Mouse (Mus musculus) skeletal muscle tissue, adult 2 months (tissue): ENCODE measurements around the gene Tspan31.

ENCODE experiments used
- DNase-seq: peaks from one replicate; pipeline ENCODE4 v3.0.0-alpha.2; 2012; ENCODE audit warnings: low read depth, low spot score

The Tspan31 gene

DNA sequence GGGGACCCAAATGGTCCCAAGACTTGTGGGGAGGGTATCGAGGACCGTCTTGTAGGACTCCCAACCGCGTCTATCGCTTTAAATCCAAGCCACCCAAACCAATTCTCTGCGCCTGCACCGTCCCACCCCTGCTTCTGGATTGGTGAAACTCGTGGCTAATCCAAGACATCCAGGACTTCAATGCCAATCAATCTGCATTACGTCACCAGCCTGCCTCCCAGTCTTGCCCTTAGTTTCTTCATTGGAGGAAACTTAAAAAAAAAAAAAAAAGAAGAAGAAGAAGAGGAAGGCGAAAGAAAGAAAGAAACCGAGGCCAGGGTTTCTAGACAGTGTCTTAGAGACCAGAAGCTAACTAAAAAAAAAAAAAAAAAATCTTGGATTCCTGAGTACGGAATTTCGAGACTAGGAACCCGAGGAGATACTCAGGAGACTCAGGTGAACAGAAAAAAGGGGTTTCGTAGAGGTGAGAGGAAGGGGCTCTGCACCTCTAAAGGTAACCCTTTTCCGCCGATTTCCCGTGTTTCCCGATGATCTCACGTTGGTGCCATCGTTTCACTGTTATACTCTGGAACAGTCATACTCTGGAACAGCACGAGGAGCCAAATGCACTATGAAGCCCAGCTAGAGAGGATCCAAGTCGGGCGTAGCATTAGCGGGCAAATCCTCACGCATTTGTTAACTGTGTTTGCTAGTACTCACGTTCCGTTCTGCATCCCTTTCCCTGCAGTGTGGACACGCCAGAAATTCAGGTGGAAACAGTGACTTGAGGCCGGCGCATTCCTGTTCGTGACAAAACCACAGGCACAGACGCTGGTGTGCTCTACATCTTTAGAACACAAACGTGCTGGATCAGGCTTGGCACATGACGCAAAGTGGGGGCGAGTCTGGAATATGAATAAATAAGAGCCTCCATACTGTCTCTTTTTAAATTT is at the start of gene Tspan31:
Gene Tspan31, minus strand, starts transcription at position 75 of the 932 bp plus-strand sequence.
- peak; percentile 96 for DNase-seq

DNA sequence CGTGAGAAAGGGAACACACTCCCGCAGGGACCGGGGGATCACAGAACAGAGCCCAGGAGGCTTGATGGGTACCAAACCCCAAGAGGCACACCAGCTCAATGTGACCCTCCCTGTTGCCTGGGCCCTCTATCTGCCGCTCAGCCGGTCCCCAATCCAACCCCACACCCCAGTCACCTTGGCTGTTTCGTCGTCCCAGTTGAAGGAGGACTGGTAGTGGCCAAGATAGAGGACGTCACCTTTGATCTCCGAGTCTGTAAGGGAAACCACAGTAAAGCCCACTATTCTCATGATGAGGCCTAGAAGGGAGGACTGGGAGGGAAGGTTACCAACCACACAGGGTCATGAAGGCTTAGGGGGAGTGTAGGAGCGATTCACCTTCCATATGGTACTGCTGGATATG is 49.2 kb upstream of the Tspan31 start:
- no peak for DNase-seq

DNA sequence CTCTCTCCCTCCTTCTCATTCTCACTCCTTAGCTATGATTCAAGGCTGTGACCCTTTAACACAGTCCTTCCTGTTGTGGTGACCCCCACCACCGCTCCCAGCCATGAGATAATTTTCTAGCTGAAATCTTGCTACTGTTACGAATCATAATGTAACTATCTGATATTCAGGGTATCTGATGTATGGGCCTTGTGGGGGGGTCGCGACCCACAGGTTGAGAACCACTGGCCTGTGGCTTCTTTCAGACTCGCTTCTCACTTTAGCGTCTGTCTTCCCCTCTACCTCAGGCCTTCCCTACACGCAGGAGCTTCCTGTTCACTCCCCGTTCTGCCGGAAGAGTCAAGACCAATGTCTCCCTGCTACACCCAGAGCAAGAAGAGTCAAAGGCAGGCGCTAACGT is 48.4 kb upstream of the Tspan31 start:
- DNase-seq = no peak

DNA sequence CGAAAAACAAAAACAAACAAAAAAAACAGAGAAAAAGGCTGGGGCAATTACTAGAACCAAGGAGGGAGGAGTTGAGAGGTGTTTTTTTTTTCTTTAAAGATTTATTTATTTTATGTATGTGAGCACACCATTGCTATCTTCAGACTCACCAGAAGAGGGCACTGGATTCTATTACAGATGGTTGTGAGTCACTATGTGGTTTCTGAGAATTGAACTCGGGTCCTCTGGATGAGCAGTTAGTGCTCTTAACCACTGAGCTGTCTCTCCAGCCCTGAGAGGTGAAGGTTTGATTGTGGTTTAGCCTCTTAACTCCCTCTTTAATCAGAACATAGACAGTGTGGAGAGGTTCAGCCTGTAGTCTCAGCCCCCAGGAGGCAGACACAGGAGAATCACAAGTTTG is 45.0 kb upstream of the Tspan31 start:
- DNase-seq = no peak

DNA sequence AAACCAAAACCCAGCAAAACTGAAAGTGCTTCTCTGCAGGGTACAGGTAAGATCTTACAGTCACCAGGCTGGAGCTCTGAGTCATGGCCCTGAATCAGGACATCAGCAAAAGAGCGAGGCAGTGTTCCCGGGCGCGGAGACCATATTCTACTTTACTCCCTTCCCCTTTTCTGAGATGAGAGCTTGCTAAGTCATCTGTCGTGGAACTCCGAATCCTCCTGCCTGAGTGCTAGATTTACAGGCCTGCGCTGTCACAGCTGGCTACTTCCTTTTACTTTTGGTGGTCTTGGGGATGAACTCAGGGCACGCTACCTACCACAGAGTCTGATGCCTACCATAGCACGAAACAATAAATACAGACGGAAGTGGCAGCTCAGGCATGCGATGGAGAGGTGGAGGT is 44.3 kb upstream of the Tspan31 start:
- no peak for DNase-seq

DNA sequence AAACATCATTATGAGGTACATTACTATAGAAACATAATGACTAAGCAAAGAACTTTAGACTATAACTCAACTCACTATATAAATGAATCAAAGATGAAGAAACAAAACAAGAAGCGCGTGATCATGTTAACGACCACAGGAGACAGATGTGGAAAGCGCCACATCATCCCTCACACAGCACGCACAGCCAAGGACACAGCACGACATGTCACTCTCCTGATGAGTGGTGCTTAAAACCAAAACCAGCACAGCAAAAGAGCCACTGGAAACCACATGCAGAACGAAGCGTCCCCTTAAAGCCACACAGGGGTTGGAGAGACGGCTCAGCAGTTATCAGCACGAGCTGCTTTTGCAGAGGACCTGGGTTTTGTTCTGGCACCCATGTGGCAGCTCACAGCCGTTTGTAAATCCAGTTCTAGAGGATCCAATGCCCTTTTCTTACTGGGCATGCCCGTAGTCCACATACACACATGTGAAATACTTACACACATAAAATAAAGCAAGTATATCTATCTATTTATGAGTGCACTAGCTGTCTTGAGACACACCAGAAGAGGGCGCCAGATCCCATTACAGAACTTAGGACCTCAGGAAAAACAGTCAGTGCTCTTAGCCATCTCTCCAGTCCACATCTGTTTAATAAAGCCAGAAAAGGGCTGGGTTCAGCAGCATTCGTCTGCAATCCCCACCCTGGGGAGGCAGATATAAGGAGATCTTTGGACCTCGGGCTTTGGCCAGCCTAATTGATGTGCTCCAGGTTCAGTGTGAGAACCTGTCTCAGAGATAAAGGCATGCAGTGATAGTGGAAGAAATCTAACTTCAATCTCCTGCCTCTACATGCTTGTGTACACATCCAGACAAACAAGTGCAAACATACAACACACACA is 41.2 kb upstream of the Tspan31 start:
- DNase-seq = no peak

DNA sequence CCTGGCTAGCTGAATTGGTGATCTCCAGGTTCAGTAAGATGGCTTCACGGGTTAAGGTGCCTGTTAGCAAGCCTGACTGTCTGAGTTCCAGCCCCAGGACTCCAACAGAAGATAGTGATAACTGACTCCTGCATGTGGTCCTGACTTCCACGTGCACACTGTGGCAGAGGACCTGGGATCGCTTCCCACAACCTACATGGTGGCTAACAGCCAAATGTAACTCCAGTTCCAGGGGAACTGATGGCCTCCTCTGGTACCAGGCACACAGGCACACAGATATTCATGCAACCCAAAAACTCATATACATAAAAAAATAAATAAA is 38.2 kb upstream of the Tspan31 start:
- DNase-seq = no peak

DNA sequence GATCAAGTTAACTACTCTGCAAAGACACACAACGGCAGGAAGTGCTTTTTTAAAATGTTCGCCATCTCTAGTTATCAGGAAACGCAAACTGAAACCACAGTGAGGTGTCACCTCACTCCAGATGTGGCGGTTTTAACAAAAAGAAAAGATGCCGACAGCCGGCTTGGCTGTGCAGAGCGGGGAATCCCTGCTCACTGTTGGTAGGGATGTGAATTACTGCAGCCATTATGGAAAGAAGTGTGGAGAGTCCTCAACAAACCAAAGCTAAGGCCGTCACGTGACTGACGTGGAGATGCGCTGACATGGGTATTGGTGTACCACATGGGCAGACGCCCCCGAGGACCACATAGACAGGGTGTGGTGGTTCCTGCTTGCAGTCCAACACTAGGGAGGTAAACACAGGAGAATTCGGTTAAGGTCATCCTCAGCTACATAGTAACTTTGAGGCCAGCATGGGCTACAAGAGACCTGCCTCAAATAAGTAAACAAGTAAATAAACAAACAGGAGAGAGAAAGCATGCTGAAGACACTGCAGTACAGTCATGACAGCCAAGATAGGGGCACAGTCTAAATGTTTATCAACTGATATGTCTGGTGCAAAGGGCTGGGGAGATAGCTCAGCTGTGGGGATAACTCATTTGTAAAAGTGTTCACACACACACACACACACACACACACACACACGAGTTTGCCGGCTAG is 37.6 kb upstream of the Tspan31 start:
- DNase-seq = no peak

DNA sequence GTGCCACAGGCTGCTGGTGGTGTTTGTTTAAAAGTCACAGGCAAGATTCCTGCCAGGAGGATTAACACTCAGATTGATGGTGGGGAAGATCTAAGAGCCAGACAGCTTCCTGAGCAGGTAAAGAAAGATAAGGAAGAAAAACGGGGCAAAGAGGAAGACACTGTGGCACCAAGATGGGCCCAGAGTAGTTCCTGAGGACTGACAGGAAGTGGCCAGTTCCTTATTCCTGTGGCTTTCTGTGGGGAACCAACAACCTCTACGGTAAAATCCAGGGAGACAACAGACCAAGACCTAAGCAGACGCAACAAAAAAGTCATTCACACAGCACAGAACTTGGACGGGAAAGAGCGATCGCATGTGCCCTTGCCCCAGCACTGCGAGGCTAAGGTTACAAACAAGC is 33.6 kb upstream of the Tspan31 start:
- DNase-seq = no peak

DNA sequence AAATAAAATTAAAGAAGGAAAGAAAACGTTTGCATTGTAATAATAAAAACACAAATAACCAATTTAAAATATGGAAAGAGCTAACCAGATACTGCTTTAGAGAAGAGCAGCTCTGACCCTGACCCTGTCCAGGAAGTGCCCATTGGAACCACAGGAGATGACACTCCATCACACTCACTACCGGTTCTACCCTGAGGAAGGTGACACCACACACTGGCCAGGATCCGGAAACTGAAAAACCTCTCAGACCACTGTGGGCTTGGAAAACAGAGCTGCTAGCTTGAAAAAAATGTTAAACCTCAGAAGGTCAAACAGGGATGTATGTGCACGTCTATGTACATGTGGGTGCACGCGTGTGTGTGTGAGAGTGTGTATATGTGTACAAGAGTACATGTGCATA is 31.1 kb upstream of the Tspan31 start:
- DNase-seq = no peak

DNA sequence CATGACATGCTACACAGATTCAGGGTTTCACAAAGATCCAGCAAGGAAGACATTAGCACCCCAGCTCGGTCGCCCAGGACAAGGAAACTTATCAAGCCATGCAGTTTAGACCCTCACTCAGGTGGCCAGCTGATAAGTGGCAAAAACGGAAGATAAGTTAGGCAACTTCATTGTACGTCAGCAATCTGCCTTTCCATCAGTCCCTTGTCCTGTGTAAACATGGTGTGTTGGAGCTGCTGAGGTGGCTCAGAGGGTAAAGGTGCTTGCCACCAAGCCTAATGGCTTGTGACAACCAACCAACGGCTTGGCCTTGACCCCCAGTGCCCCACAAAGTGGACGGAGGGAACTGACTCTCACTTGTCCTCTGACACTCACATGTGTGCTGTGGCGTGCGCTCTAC is 30.4 kb upstream of the Tspan31 start:
- DNase-seq = no peak

DNA sequence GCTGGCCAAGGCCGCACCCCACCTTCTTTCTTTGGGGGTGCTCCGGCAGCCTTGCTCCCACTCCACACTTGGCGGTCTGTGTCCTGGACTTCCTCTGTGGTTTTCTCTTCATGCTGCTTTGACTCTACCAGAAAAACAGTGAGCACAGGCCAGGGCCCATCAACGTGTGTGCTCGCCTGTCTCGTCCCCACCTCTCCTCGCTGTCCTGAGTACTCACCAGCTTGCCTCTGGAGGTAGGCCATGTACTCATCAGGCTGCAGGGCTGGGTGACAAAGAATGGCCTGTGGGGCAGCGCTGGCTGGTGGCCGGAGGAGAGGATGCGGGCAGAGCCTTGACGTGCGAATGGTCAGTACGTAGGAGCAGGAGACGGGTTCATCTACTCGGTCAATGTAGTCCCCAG is 29.8 kb upstream of the Tspan31 start:
- DNase-seq = no peak

DNA sequence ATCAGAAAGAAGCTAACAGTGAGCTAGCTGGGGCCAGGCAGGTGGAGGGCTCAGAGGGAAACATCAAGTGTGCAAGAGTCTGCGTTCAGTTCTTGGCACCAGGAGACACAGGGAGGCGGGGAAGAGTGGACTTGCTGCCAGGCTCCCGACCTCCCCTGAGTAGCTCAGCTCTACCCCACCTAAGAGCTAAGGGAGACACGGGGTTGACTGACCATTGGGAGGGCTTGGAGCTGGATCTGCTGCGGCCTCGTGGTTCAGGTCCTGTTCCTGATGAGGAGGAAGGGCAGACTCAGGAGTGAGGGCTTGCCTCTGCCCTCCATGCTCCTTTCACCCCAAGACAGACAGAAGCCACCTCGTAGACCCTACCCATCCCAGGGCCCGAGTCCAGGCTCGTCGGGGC is 29.1 kb upstream of the Tspan31 start:
- DNase-seq = no peak

DNA sequence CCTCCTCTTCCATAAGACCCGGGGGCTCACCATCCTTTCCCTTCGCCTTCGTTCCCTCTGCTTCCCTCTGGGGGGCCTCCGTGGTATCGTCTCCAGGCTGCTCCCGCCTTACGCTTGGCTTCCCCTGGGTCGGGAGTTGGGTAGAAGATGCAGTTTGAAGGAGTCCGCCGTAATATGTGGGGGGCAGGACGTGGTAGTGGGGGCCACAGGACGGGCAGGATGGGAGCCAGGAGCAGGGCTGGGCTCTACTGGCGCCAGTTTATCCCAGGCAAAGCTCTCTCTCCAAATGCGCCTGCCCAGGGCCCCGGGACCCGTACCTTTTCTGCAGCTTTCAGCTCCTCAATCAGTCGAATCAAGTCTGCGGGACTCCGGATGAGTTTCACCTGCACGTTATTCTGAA is 28.4 kb upstream of the Tspan31 start:
- no peak for DNase-seq

DNA sequence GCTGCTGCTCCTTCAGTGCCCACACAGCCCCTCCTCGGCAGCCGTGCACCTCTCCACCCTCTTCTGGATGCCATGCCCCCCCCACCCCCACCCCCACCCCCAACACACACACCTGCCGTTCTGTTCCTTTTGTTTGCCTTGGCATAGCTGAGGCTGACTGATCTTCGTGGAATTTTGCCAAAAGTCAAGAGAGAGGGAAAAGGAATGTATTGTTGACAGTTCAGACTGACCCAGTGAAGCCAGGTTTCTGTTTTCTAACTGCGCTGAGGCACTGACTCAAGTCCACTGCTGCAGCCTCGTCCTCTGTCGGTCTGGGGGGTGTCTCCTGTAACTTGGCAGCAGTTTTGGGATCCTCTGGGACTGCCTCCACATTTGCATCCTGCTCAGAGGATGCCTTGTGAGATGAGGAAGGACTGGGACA is 24.3 kb upstream of the Tspan31 start:
- no peak for DNase-seq

DNA sequence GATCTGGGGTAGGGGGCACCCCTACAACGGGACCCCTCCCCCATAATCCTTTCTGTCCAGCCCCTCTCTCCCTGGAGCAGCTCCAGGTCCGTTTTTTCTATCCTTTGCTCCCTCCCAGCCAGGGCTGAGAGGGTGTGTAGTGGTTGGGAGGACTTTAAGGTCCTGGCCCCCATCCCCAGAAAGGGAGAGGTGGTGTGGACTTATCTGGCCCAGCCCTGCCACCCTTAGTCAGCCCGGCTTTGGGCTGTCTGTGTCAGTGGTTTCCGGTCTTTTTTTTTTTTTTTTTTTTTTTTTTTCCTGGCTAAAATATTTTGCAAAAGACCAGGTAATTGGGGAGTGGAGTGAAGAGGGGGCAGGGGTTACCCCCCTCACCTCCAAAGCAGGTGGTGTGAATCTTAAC is 22.7 kb upstream of the Tspan31 start:
- no peak for DNase-seq

DNA sequence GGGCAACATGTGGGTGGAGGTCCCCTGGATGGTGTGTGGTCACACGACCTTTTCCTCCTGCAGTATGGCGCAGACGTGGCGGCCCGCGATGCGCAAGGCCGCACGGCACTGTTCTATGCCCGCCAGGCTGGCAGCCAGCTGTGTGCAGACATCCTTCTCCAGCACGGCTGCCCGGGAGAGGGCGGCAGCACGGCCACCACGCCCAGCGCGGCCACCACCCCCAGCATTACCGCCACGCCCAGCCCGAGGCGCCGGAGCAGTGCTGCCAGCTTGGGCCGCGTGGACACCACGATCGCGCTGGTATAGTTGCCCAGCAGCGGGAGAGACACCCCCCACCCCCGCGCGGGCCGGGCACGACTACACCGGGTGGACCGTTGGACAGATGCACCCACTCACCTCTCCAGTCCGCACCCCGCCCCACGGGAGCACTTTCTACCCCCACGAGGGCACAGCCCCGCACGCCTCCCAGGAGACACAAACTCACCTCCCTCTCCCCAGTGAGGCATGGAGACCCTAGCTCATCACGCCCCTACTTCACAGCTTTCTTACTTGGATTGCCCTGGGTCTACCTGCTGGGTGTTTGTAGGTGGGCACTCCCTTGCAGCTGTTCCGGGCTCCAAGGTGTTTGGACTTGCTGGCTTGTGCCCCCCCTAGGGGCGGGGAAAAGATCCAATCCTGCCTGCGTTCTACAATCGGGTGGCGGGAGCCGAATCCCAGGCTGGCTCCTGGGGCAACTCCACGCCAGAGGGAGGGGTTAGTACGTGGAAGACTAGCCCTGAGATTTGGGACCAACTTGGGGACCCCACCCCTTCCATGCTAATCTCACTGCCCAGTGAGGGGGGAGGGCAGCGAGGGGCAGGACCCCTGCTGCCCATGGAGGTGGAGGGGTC is 21.7 kb upstream of the Tspan31 start:
- no peak for DNase-seq

DNA sequence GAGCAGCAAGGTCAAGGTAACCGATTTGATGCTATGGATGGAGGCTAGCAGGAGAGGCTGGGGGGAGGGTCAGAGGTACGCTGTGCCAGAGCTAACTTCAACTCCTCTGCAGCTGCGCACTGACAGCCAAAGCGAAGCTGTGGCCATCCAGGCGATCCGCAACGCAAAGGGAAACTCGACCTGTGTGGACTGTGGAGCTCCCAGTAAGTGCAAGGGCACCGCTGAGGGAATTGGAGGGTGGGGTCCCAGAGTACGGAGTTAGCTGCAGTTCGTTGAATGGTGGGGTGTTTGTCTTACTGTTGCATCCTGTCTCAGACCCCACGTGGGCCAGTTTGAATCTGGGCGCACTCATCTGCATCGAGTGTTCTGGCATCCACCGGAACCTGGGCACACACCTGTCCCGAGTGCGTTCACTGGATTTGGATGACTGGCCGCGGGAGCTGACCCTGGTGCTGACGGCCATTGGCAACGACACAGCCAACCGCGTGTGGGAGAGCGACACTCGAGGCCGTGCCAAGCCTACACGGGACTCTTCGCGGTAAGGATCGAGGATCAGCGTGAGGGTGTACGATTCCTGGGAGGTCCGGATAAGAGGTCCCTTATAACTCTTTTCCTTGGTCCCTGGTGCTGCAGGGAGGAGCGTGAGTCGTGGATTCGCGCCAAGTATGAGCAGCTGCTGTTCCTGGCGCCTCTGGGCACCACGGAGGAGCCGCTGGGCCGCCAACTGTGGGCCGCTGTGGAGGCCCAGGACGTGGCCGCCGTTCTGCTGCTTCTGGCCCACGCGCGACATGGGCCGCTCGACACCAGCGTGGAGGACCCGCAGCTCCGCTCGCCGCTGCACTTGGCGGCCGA is 20.7 kb upstream of the Tspan31 start:
- DNase-seq = no peak

DNA sequence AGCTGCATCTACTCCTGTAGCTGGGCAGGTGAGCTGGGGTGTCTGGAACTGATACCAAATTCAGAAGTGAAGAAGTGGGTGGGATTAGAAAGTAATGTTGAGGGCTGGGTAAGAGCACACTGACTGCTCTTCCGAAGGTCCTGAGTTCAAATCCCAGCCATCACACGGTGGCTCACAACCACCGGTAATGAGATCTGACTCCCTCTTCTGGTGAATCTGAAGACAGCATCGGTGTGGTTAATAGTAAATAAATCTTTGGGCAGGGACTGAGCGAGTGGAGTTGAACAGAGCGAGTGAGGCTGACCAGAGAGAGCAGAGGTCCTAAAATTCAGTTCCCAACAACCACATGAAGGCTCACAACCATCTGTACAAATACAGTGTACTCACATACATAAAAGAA is 15.6 kb upstream of the Tspan31 start:
- DNase-seq = no peak

DNA sequence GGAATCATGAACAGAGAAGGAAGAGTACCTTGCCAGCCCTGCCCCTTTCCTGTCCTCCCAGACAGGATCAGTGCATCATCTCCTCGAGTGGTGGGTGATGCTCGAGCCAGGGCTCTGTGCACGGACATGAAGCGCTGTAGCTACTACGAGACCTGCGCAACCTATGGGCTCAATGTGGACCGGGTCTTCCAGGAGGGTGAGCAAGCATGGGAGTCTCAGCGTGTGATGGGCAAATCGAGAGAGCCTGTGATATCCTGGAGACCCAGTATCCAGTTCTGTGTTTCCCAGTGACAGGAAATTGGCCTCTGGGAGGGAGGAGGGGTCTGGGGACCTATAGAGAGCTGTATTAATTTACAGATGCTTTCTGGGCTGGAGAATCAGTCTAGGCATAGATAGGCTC is 15.0 kb upstream of the Tspan31 start:
- no peak for DNase-seq
